Mouse (Mus musculus) embryonic fibroblast, embryonic 13.5 days (primary cell): ENCODE data around the gene Tmem266. TPM values are rescaled to one million over a fixed set of nuclear protein-coding genes. Genes with fewer than 3 reads are reported as not detected.

Source experiments
- H3K27ac ChIP-seq: 2 replicates; pipeline ENCODE4 v1.5.1; 2012; ENCODE audit warnings: low read length, control low read depth, inconsistent platforms; ENCODE audit not compliant: insufficient read depth
- H3K4me1 ChIP-seq: 2 replicates; pipeline ENCODE4 v1.6.1; 2011; ENCODE audit warnings: low read length; ENCODE audit not compliant: control insufficient read depth, insufficient read depth
- H3K4me3 ChIP-seq: 2 replicates; pipeline ENCODE4 v1.5.1; 2011; ENCODE audit warnings: mild to moderate bottlenecking, control low read depth, low read length; ENCODE audit not compliant: insufficient read depth
- CTCF ChIP-seq: IDR thresholded peaks from 2 replicates; pipeline ENCODE4 v1.5.1; 2011; ENCODE audit warnings: mild to moderate bottlenecking, control low read depth, low read length, moderate library complexity, borderline replicate concordance; ENCODE audit not compliant: insufficient read depth
- POLR2A ChIP-seq: IDR thresholded peaks from 2 replicates; pipeline ENCODE4 v1.6.1; 2011; ENCODE audit warnings: low read depth, mild to moderate bottlenecking, control low read depth, low read length, moderate library complexity
- polyA plus RNA-seq: library from polyadenylated mRNA; stranded (reverse); fragments of >200 nt; gene quantifications from 2 replicates; pipeline ENCODE4 v1.2.4, GENCODE M21; 2011; ENCODE audit warnings: low read depth; ENCODE audit not compliant: missing spikeins, insufficient read length

Tmem266 gene
- polyA plus RNA-seq, 1 experiment, result not detected

DNA sequence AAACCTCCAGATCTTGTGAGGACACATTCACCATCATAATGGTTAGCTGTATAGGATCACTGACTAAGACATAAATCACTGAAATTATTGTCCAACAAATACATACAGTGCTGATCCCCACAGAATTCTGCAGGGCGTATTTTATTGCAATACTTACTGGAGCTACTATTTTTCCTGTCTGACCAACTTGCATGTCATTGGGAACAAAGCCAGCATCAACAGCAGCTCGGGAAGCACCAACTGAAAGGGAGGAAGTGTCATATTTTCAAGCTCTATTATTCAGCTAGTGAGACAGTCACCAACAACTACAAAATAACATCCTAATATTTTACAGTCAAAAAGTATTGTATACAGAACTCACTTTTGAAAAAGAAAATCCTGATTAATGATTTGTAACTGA, 155.4 kb downstream of the Tmem266 start:
- no peak overlapping the region for H3K4me3 ChIP-seq
- H3K27ac ChIP-seq, result no peak overlapping the region
- H3K4me1 ChIP-seq, result no peaks in the 10 kb centered on the region
- TF ChIP-seq POLR2A (no peak), CTCF (no peak)

Other genes starting within 250 kb of the Tmem266 start
- gene Ube2q2, start 178.1 kb upstream of the Tmem266 start, polyA plus RNA-seq, result 33.4 and 40.7 TPM in 2 replicates
- gene Fbxo22, start 118.0 kb upstream of the Tmem266 start, polyA plus RNA-seq, result 30.0 and 30.1 TPM in 2 replicates
- not detected in 2 replicates for gene Nrg4, start 69 bp upstream of the Tmem266 start, polyA plus RNA-seq
- 90.7 and 94.8 TPM in 2 replicates for gene Etfa, start 185.3 kb downstream of the Tmem266 start, polyA plus RNA-seq
- not detected in 2 replicates for gene Isl2, start 211.8 kb downstream of the Tmem266 start, polyA plus RNA-seq